Mouse (Mus musculus): ENCODE measurements around the gene Zcwpw1. TPM values are rescaled to one million over a fixed set of nuclear protein-coding genes. Genes with fewer than 3 reads are reported as not detected.
"Not testable (repeated sequence)": the region's sequence is repeated elsewhere in the genome, so short reads cannot be mapped to it uniquely, and the experiment has no call there.

Zcwpw1 gene
- polyA plus RNA-seq, 1 experiment from 2014 or later, result 22.0 TPM

DNA sequence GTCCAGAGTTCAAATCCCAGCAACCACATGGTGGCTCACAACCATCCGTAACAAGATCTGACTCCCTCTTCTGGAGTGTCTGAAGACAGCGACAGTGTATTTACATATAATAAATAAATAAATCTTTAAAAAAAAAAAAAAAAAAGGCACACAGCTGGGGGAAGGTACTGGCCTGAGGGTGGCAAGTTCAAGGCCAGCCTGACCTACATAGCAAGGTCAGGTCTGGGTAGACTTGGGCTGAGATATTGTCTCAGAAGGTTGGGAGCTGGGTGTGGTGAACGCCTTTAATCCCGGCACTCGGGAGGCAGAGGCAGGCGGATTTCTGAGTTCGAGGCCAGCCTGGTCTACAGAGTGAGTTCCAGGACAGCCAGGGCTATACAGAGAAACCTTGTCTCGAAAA is 37.4 kb upstream of the Zcwpw1 start:
- H3K9ac ChIP-seq (replicated peaks; ENCODE audit: low read length); H3K27ac ChIP-seq (replicated peaks; ENCODE audit: low read depth, low read length); DNase-seq (ENCODE audit: low spot score); H3K4me2 ChIP-seq (ENCODE audit: low read depth, low read length); H3K4me1 ChIP-seq (ENCODE audit: control insufficient read depth, insufficient read depth, low read length); H3K36me3 ChIP-seq (replicated peaks; ENCODE audit: control insufficient read depth, insufficient read depth, low read depth, low read length); H3K27me3 ChIP-seq (ENCODE audit: control insufficient read depth, insufficient read depth, low read length); H3K9me3 ChIP-seq (replicated peaks; ENCODE audit: control insufficient read depth, low read length); ATAC-seq (replicated peaks; ENCODE audit: insufficient number of reproducible peaks, low FRiP score, low TSS enrichment, low read depth); H3K4me3 ChIP-seq (ENCODE audit: low read depth, low read length): not testable (repeated sequence)
- 86% methylated on average over 6 of the region's 8 CpGs for WGBS

DNA sequence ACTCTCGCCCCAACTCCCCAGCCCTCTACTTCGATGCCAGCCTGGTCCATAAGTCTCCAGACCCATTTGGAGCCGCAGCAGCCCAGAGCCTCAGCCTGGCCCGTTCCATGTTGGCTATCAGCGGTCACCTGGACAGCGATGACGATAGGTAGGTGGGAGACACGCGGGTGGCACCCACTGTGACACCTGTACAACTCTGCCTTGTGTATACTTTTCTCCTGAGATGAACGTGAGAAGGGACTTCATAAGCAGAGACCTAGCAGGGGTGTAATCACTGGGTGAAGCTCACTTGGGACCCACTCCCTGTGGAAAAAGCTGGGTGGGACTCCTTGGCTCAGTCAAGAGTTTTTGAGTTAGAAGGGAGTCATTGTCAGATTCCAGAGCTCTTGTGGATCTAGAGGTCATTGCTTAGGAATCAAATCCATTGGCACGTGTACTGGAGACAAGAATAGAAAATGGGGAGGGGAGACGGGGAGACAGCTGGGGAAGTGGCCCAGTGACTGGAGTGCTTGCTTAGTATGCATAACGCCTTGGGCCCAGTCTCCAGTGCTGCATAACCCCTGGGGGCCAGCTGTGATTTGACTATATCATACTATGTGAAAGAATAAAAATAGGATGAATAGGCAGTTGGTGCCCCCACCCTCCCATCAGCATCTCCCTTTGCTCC is 36.2 kb upstream of the Zcwpw1 start:
- Histone ChIP-seq H3K36me3 (replicated peaks; ENCODE audit: control insufficient read depth, insufficient read depth, low read depth, low read length) (peaks cover 2% of the 10 kb centered on the region; the same call in 1 of the 2 replicates), H3K4me3 (ENCODE audit: low read depth, low read length) (no peak overlapping the region), H3K9me3 (replicated peaks; ENCODE audit: control insufficient read depth, low read length) (no peaks in the 10 kb centered on the region), H3K4me1 (ENCODE audit: control insufficient read depth, insufficient read depth, low read length) (peaks cover 4% of the 10 kb centered on the region; the same call in 1 of the 2 replicates), H3K9ac (replicated peaks; ENCODE audit: low read length) (no peak overlapping the region), H3K4me2 (ENCODE audit: low read depth, low read length) (no peak overlapping the region), H3K27ac (replicated peaks; ENCODE audit: low read depth, low read length) (no peak overlapping the region), H3K27me3 (ENCODE audit: control insufficient read depth, insufficient read depth, low read length) (no peaks in the 10 kb centered on the region)
- ATAC-seq (replicated peaks; ENCODE audit: insufficient number of reproducible peaks, low FRiP score, low TSS enrichment, low read depth), result no peak
- WGBS, result 96% methylated on average over 13 of the region's 13 CpGs
- DNase-seq (ENCODE audit: low spot score), result no peak

DNA sequence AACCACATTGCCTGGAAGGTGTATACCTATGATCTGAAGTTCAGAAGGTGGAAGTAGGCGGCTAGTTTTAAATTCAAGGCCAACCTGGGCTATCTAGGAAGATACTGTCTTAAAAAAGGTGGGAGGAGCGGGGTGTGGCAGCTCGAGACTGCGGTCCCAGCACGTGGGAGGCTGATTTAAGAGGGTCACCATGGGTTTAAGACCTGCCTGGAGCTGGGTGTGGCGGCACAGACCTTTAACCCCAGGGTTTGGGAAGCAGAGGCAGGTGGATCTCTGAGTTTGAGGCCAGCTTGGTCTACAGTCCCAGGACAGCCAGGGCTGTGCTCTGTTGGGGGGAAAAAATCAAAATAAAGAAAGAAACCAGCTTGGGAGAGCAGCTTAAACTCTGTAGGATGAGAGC is 35.6 kb upstream of the Zcwpw1 start:
- Histone ChIP-seq H3K9me3 (replicated peaks; ENCODE audit: control insufficient read depth, low read length) (no peaks in the 10 kb centered on the region), H3K4me2 (ENCODE audit: low read depth, low read length) (no peak overlapping the region), H3K4me1 (ENCODE audit: control insufficient read depth, insufficient read depth, low read length) (peaks cover 4% of the 10 kb centered on the region; the same call in 1 of the 2 replicates), H3K27ac (replicated peaks; ENCODE audit: low read depth, low read length) (no peak overlapping the region), H3K9ac (replicated peaks; ENCODE audit: low read length) (no peak overlapping the region), H3K27me3 (ENCODE audit: control insufficient read depth, insufficient read depth, low read length) (no peaks in the 10 kb centered on the region), H3K36me3 (replicated peaks; ENCODE audit: control insufficient read depth, insufficient read depth, low read depth, low read length) (peaks cover 2% of the 10 kb centered on the region; the same call in 1 of the 2 replicates), H3K4me3 (ENCODE audit: low read depth, low read length) (no peak overlapping the region)
- ATAC-seq (replicated peaks; ENCODE audit: insufficient number of reproducible peaks, low FRiP score, low TSS enrichment, low read depth), result no peak
- no peak for DNase-seq (ENCODE audit: low spot score)
- WGBS, result 90% methylated on average over 6 of the region's 6 CpGs

DNA sequence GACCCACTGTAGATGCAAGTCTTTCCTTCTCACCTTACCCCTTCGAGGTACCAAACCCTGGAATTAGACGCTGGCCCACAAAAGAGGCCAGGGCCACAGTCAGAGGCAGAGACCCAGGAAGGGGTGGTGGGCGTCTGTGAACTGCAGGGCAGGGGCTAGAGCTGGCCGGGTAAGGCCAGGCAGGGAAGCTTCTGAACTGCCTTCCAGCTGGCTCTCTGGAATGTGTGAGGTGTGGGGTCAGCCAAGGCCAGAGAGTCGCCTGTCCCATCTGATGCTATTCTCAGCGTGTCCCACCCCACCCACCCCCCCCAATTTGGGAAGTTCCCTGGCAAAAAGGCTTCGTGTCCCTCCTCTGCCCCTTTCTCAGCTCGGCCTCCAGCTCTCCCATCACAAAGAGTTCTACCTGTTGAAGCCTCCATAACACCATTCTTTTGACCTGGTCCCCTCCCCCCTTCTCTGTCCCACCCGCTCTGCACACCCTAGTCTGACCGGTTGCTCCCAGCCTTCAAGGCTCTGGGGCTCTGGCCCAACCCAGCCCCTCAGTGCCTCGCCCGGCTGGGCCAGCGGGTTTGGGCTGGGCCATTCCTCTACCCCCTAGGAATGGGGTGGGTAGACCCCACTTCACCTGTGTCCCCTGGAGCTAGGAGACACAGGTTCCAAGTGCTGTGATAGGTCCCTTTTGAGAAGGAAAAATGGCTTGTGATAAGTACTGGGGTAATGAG is 34.3 kb upstream of the Zcwpw1 start:
- no peak overlapping the region for H3K9ac ChIP-seq (replicated peaks; ENCODE audit: low read length)
- H3K27me3 ChIP-seq (ENCODE audit: control insufficient read depth, insufficient read depth, low read length), result no peaks in the 10 kb centered on the region
- peaks cover 6% of the 10 kb centered on the region; the same call in 1 of the 2 replicates for H3K36me3 ChIP-seq (replicated peaks; ENCODE audit: control insufficient read depth, insufficient read depth, low read depth, low read length)
- DNase-seq (ENCODE audit: low spot score) (no peak), ATAC-seq (replicated peaks; ENCODE audit: insufficient number of reproducible peaks, low FRiP score, low TSS enrichment, low read depth) (no peak)
- 76% methylated on average over 11 of the region's 13 CpGs for WGBS
- no peak overlapping the region for H3K4me2 ChIP-seq (ENCODE audit: low read depth, low read length)
- no peak overlapping the region for H3K27ac ChIP-seq (replicated peaks; ENCODE audit: low read depth, low read length)
- H3K4me3 ChIP-seq (ENCODE audit: low read depth, low read length), result no peak overlapping the region
- no peaks in the 10 kb centered on the region for H3K9me3 ChIP-seq (replicated peaks; ENCODE audit: control insufficient read depth, low read length)
- peaks cover 1% of the 10 kb centered on the region; the same call in 1 of the 2 replicates for H3K4me1 ChIP-seq (ENCODE audit: control insufficient read depth, insufficient read depth, low read length)

DNA sequence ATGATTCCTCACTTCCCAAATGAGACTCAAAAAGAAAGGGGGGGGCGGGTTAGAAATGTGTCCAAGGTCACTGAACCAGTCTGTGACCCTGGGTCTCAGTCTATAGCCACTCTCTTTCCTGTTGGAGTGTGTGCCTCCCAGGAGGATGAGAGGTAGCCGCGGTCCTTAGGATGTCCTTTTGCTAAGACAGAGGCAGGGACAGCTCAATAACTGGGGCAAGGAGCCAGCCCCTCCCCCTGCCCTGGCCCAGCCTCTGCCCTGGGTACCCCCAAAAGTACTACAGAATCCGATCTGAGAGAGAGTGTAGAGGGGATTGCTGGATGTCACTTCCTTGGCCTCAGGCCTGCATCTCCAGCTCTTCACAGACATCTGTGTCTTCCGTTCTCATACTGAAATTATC is 32.2 kb upstream of the Zcwpw1 start:
- Histone ChIP-seq H3K4me1 (ENCODE audit: control insufficient read depth, insufficient read depth, low read length) (no peaks in the 10 kb centered on the region), H3K27ac (replicated peaks; ENCODE audit: low read depth, low read length) (no peak overlapping the region), H3K4me2 (ENCODE audit: low read depth, low read length) (no peak overlapping the region), H3K4me3 (ENCODE audit: low read depth, low read length) (no peak overlapping the region), H3K9me3 (replicated peaks; ENCODE audit: control insufficient read depth, low read length) (no peaks in the 10 kb centered on the region), H3K9ac (replicated peaks; ENCODE audit: low read length) (no peak overlapping the region), H3K36me3 (replicated peaks; ENCODE audit: control insufficient read depth, insufficient read depth, low read depth, low read length) (peaks cover 7% of the 10 kb centered on the region; the same call in 1 of the 2 replicates), H3K27me3 (ENCODE audit: control insufficient read depth, insufficient read depth, low read length) (no peaks in the 10 kb centered on the region)
- WGBS, result 78% methylated on average over 5 of the region's 5 CpGs
- ATAC-seq (replicated peaks; ENCODE audit: insufficient number of reproducible peaks, low FRiP score, low TSS enrichment, low read depth), result no peak
- DNase-seq (ENCODE audit: low spot score), result no peak

DNA sequence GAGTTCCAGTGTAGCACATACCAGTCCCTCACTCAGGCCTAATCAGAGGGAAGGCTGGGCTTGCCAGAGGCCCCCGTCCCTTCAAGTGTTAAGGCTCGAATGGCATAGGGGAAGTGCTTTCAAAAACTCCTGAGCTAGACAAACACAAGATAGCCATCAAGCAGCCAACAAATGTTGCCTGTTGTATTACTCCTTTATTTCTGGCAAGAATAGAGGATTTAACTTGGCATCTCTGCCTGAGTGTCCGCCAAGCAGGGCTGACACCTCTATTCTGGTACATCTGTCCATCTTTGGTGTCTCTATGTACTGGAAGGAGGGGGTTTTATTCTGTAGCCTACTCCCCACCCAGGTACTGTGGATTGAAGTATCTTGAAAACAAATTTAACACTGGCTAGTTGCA is 31.5 kb upstream of the Zcwpw1 start:
- Histone ChIP-seq H3K9me3 (replicated peaks; ENCODE audit: control insufficient read depth, low read length) (no peaks in the 10 kb centered on the region), H3K27ac (replicated peaks; ENCODE audit: low read depth, low read length) (no peak overlapping the region), H3K4me3 (ENCODE audit: low read depth, low read length) (no peak overlapping the region), H3K9ac (replicated peaks; ENCODE audit: low read length) (no peak overlapping the region), H3K4me2 (ENCODE audit: low read depth, low read length) (no peak overlapping the region), H3K36me3 (replicated peaks; ENCODE audit: control insufficient read depth, insufficient read depth, low read depth, low read length) (peaks cover 7% of the 10 kb centered on the region; the same call in 1 of the 2 replicates), H3K27me3 (ENCODE audit: control insufficient read depth, insufficient read depth, low read length) (no peaks in the 10 kb centered on the region), H3K4me1 (ENCODE audit: control insufficient read depth, insufficient read depth, low read length) (no peaks in the 10 kb centered on the region)
- DNase-seq (ENCODE audit: low spot score) (no peak), ATAC-seq (replicated peaks; ENCODE audit: insufficient number of reproducible peaks, low FRiP score, low TSS enrichment, low read depth) (no peak)
- WGBS, result 75% methylated on average over 3 of the region's 3 CpGs

DNA sequence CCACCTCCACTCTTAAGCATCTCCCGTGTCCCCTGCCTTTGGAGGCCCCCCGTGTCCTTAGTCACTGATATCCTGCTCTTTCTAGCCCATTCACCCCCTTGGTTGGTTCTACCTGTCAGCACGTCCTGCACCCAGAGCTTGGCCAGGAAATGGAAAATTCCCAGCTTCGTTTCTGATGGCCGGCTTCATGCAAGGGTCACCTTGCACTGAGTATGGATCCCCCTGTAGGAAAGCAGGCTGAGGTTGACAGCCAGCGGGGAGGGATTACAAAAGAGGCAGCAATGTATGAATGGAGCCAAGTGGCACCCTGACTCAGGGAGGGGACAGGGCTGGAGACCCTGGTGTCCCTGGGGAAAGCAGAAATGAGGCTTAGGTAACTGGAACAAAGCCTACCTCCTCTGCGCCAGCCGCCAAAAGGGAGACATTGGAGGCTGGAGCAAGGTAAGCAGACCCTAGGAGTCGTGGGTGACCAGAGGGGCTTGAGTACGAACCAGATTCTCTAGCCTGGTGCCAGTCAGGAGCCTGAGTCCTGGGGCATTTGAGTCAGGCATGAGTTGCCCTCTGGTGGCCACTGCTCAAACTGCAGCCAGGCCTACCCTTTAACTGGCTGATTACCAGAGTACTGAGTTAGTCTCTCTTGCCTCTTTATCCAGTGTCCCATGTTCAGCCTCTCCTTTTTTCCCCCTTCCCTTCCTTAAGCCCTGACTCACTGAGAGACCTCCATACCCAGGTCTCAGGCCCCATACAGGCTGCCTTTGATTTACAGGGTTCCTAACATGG is 30.5 kb upstream of the Zcwpw1 start:
- Histone ChIP-seq H3K4me2 (ENCODE audit: low read depth, low read length) (no peak overlapping the region), H3K9me3 (replicated peaks; ENCODE audit: control insufficient read depth, low read length) (no peaks in the 10 kb centered on the region), H3K4me1 (ENCODE audit: control insufficient read depth, insufficient read depth, low read length) (no peaks in the 10 kb centered on the region), H3K27me3 (ENCODE audit: control insufficient read depth, insufficient read depth, low read length) (no peaks in the 10 kb centered on the region), H3K36me3 (replicated peaks; ENCODE audit: control insufficient read depth, insufficient read depth, low read depth, low read length) (peaks cover 7% of the 10 kb centered on the region; the same call in 1 of the 2 replicates), H3K9ac (replicated peaks; ENCODE audit: low read length) (no peak overlapping the region), H3K27ac (replicated peaks; ENCODE audit: low read depth, low read length) (no peak overlapping the region), H3K4me3 (ENCODE audit: low read depth, low read length) (no peak overlapping the region)
- DNase-seq (ENCODE audit: low spot score) (peak; percentile 91), ATAC-seq (replicated peaks; ENCODE audit: insufficient number of reproducible peaks, low FRiP score, low TSS enrichment, low read depth) (0 out of 2 replicates have a peak, but pooled peaks have one; percentile 24)
- 49% methylated on average over 10 of the region's 10 CpGs for WGBS

Data from embryonic facial prominence, embryonic 11.5 days (tissue).